Mouse (Mus musculus): ENCODE data around the gene Cdh6. TPM values are rescaled to one million over a fixed set of nuclear protein-coding genes. Genes with fewer than 3 reads are reported as not detected.

Cdh6 gene
- total and polyA plus RNA-seq, 2 experiments: 0.01 to 0.09 TPM

- no peak for DNase-seq (ENCODE audit: extremely low read depth, low read depth, low spot score)
- no peaks in the 10 kb centered on the region for H3K79me2 ChIP-seq (ENCODE audit: control insufficient read depth, insufficient read depth, low read length)
- under 1% methylated on average over 26 of the region's 26 CpGs for WGBS
- no peak for TF ChIP-seq CTCF (IDR thresholded peaks at IDR 0.05; ENCODE audit: low read depth, low read length)
- no peak for TF ChIP-seq POLR2A (IDR thresholded peaks at IDR 0.05; ENCODE audit: extremely low read depth, insufficient read depth, low read length)
- H3K27me3 ChIP-seq (ENCODE audit: control insufficient read depth, insufficient read depth, low read length): peaks cover 12% of the 10 kb centered on the region
- peaks cover 5% of the 10 kb centered on the region for H3K4me1 ChIP-seq (ENCODE audit: control insufficient read depth, insufficient read depth, low read length)
- no peak overlapping the region for H3K9ac ChIP-seq (ENCODE audit: low read depth, low read length)
- peak overlapping the region; percentile 0; the same call in 1 of the 2 replicates for H3K4me3 ChIP-seq (ENCODE audit: insufficient read depth, low read depth, low read length)
- no peak overlapping the region for H3K27ac ChIP-seq (replicated peaks; ENCODE audit: insufficient read depth, low read depth, low read length)
- no peaks in the 10 kb centered on the region for H3K36me3 ChIP-seq (ENCODE audit: control insufficient read depth, insufficient read depth, low read length)
Measured at GRCm38 (mm10) chr15:13172365-13173070, 957 bp downstream of the Cdh6 start.

- peaks cover 5% of the 10 kb centered on the region for H3K4me1 ChIP-seq (ENCODE audit: control insufficient read depth, insufficient read depth, low read length)
- DNase-seq (ENCODE audit: extremely low read depth, low read depth, low spot score): peak; percentile 25
- no peak overlapping the region for H3K9ac ChIP-seq (ENCODE audit: low read depth, low read length)
- TF ChIP-seq CTCF (IDR thresholded peaks at IDR 0.05; ENCODE audit: low read depth, low read length): no peak
- TF ChIP-seq POLR2A (IDR thresholded peaks at IDR 0.05; ENCODE audit: extremely low read depth, insufficient read depth, low read length): no peak
- H3K36me3 ChIP-seq (ENCODE audit: control insufficient read depth, insufficient read depth, low read length): no peaks in the 10 kb centered on the region
- no peaks in the 10 kb centered on the region for H3K79me2 ChIP-seq (ENCODE audit: control insufficient read depth, insufficient read depth, low read length)
- no peak overlapping the region for H3K4me3 ChIP-seq (ENCODE audit: insufficient read depth, low read depth, low read length)
- peaks cover 12% of the 10 kb centered on the region for H3K27me3 ChIP-seq (ENCODE audit: control insufficient read depth, insufficient read depth, low read length)
- WGBS: 5% methylated on average over 16 of the region's 16 CpGs
- H3K27ac ChIP-seq (replicated peaks; ENCODE audit: insufficient read depth, low read depth, low read length): no peak overlapping the region
Measured at GRCm38 (mm10) chr15:13171486-13172364, 1.8 kb downstream of the Cdh6 start.

GRCm38 (mm10) chr15:13165094-13165885, 8.2 kb downstream of the Cdh6 start:
- WGBS: 84% methylated on average over 13 of the region's 13 CpGs
- no peaks in the 10 kb centered on the region for H3K36me3 ChIP-seq (ENCODE audit: control insufficient read depth, insufficient read depth, low read length)
- no peaks in the 10 kb centered on the region for H3K79me2 ChIP-seq (ENCODE audit: control insufficient read depth, insufficient read depth, low read length)
- H3K4me1 ChIP-seq (ENCODE audit: control insufficient read depth, insufficient read depth, low read length): no peaks in the 10 kb centered on the region
- no peak overlapping the region for H3K9ac ChIP-seq (ENCODE audit: low read depth, low read length)
- TF ChIP-seq POLR2A (IDR thresholded peaks at IDR 0.05; ENCODE audit: extremely low read depth, insufficient read depth, low read length) (no peak), CTCF (IDR thresholded peaks at IDR 0.05; ENCODE audit: low read depth, low read length) (no peak)
- no peak for DNase-seq (ENCODE audit: extremely low read depth, low read depth, low spot score)
- no peak overlapping the region for H3K27ac ChIP-seq (replicated peaks; ENCODE audit: insufficient read depth, low read depth, low read length)
- H3K4me3 ChIP-seq (ENCODE audit: insufficient read depth, low read depth, low read length): no peak overlapping the region
- no peaks in the 10 kb centered on the region for H3K27me3 ChIP-seq (ENCODE audit: control insufficient read depth, insufficient read depth, low read length)

GRCm38 (mm10) chr15:13155820-13156219, 17.7 kb downstream of the Cdh6 start:
- H3K4me3 ChIP-seq (ENCODE audit: insufficient read depth, low read depth, low read length): no peak overlapping the region
- H3K27me3 ChIP-seq (ENCODE audit: control insufficient read depth, insufficient read depth, low read length): no peaks in the 10 kb centered on the region
- no peak overlapping the region for H3K27ac ChIP-seq (replicated peaks; ENCODE audit: insufficient read depth, low read depth, low read length)
- no peak for DNase-seq (ENCODE audit: extremely low read depth, low read depth, low spot score)
- WGBS: 93% methylated on average over 5 of the region's 5 CpGs
- no peaks in the 10 kb centered on the region for H3K36me3 ChIP-seq (ENCODE audit: control insufficient read depth, insufficient read depth, low read length)
- no peaks in the 10 kb centered on the region for H3K79me2 ChIP-seq (ENCODE audit: control insufficient read depth, insufficient read depth, low read length)
- TF ChIP-seq POLR2A (IDR thresholded peaks at IDR 0.05; ENCODE audit: extremely low read depth, insufficient read depth, low read length): no peak
- TF ChIP-seq CTCF (IDR thresholded peaks at IDR 0.05; ENCODE audit: low read depth, low read length): no peak
- no peaks in the 10 kb centered on the region for H3K4me1 ChIP-seq (ENCODE audit: control insufficient read depth, insufficient read depth, low read length)
- no peak overlapping the region for H3K9ac ChIP-seq (ENCODE audit: low read depth, low read length)

- TF ChIP-seq POLR2A (IDR thresholded peaks at IDR 0.05; ENCODE audit: extremely low read depth, insufficient read depth, low read length): no peak
- TF ChIP-seq CTCF (IDR thresholded peaks at IDR 0.05; ENCODE audit: low read depth, low read length): no peak
- Histone ChIP-seq H3K36me3 (ENCODE audit: control insufficient read depth, insufficient read depth, low read length) (no peaks in the 10 kb centered on the region), H3K79me2 (ENCODE audit: control insufficient read depth, insufficient read depth, low read length) (no peaks in the 10 kb centered on the region), H3K4me3 (ENCODE audit: insufficient read depth, low read depth, low read length) (no peak overlapping the region), H3K4me1 (ENCODE audit: control insufficient read depth, insufficient read depth, low read length) (no peaks in the 10 kb centered on the region), H3K9ac (ENCODE audit: low read depth, low read length) (no peak overlapping the region), H3K27me3 (ENCODE audit: control insufficient read depth, insufficient read depth, low read length) (no peaks in the 10 kb centered on the region), H3K27ac (replicated peaks; ENCODE audit: insufficient read depth, low read depth, low read length) (no peak overlapping the region)
- WGBS: 72% methylated on average over 6 of the region's 6 CpGs
- DNase-seq (ENCODE audit: extremely low read depth, low read depth, low spot score): no peak
Measured at GRCm38 (mm10) chr15:13155418-13155817, 18.1 kb downstream of the Cdh6 start.

Measured in liver, adult 2 months (tissue).